Mouse (Mus musculus) Patski (cell line): ENCODE measurements around the gene Nelfb. TPM values are rescaled to one million over a fixed set of nuclear protein-coding genes. Genes with fewer than 3 reads are reported as not detected.
"Not testable (repeated sequence)": the region's sequence is repeated elsewhere in the genome, so short reads cannot be mapped to it uniquely, and the experiment has no call there.

ENCODE experiments used
- ATAC-seq: fragments of 100-300 bp; one replicate; pipeline ENCODE4 v1.8.0; 2021
- CTCF ChIA-PET: fragments of 350-600 bp; sonication (Branson Sonifier 250); formaldehyde crosslinking; loops from one replicate; lab custom pipeline; 2022; ENCODE audit warnings: inconsistent platforms; lab: Charles Lee
- POLR2A ChIA-PET: fragments of 350-600 bp; sonication (Branson Sonifier 250); formaldehyde crosslinking; loops from one replicate; lab custom pipeline; 2022; ENCODE audit warnings: antibody characterized with exemption, inconsistent platforms; lab: Charles Lee
- DNase-seq: peaks from one replicate; pipeline ENCODE4 v3.0.0-alpha.2; 2011; ENCODE audit warnings: low read depth, low spot score
- H3K27me3 ChIP-seq: fragments of 371-371 bp; one replicate; pipeline ENCODE4 v1.5.1; 2021
- CTCF ChIP-seq: fragments of 100-300 bp; IDR thresholded peaks from one replicate; pipeline ENCODE4 v1.5.1; 2021
- in situ Hi-C: fragments of 300-500 bp; cut with MboI; formaldehyde crosslinking; loops from 3 replicates; pipeline ENCODE4 v1.11.1; 2018; ENCODE audit warnings: low pct_unique_long_range_greater_than_20kb, mixed read lengths
- polyA plus RNA-seq: library from polyadenylated mRNA; unstranded; gene quantifications from one replicate; pipeline ENCODE4 v1.2.3, GENCODE M21; 2021

Nelfb gene
- 75.7 TPM for polyA plus RNA-seq

DNA sequence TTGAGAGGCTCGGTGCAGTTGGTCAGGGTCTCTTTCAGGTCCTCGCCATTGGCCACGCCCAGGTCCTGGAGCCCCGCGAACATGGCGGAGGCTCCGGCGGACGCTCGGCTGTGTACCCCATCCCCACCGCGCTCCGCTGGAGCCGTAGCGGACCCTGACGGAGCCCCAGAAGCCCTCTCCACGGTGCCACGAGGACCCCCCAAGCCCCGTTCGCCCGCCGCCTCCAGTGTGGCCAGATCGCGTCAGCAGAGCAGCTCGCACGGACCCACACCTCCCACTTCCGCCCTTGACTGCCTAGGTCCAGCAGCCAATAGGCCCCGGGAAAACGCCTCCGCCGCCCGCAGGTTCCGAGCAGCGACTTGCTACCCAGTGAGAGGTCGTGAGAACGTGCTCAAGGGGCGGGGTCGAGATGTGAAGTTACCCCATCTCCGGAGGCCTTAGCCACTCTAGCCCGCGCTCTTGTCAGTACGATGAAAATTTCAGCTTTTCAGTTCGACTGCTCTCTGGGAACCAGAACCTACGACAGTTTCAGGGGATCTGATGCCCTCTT lies at the start of gene Nelfb:
Gene Nelfb, minus strand, starts transcription at position 369 of the 550 bp plus-strand sequence.
- no peaks in the 10 kb centered on the region for H3K27me3 ChIP-seq
- POLR2A ChIA-PET = interaction anchor here (1.0 to 1.2 kb wide), 2 partner anchors 10 to 13 kb away, joined by 5 read pairs; partner anchors contain the start of gene Tubb4b
- peak; percentile 71 for ATAC-seq
- in situ Hi-C loops = no loop called here
- TF ChIP-seq CTCF = no peak
- CTCF ChIA-PET = interaction anchor here (1.3 to 2.6 kb wide), 3 partner anchors 10 to 18 kb away, joined by 4 to 14 read pairs (median 5); no protein-coding TSS in a partner anchor
- DNase-seq = no peak

DNA sequence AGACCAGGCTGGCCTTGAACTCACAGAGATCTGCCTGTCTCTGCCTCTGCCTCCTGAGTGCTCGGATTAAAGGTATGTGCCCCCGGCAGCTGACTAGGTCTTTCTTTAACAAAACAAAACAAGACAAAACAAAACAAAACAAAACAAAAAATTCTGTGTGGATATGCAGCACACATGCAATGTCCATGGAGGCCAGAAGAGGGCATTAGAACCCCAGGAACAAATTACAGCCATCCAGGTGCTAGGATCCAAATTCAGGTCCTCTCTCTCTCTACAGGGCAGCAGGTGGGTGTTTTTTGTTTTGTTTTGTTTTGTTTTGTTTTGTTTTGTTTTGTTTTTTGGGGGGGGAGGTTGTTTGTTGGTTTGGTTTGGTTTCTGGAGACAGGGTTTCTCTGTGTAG lies 47.6 kb upstream of the Nelfb start:
- POLR2A ChIA-PET = no interaction called here
- TF ChIP-seq CTCF = no peak
- DNase-seq (no peak), ATAC-seq (no peak)
- in situ Hi-C loops = no loop called here
- no peaks in the 10 kb centered on the region for H3K27me3 ChIP-seq
- CTCF ChIA-PET = interaction anchor here (0.9 to 1.5 kb wide), 4 partner anchors 13 to 31 kb away, joined by 3 to 6 read pairs (median 4); partner anchors contain the start of genes Anapc2 and Ssna1

DNA sequence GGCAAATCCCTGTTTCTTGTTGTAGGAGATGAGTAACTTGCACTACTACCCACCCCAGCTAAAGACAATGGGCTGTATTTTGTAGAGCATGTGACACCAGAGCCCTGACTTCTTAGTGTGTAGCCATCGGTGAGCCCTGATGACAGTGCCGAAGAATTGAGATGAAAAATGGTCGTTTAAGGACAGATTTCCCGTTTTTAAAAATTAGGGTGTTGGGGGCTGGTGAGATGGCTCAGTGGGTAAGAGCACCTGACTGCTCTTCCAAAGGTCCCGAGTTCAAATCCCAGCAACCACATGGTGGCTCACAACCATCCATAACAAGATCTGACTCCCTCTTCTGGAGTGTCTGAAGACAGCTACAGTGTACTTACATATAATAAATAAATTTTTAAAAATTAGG lies 46.0 kb upstream of the Nelfb start:
- DNase-seq, in situ Hi-C loops, ATAC-seq, H3K27me3 ChIP-seq: not testable (repeated sequence)
- CTCF ChIA-PET = interaction anchor here (7.1 kb wide), 1 partner anchor 29 kb away, joined by 34 read pairs; no protein-coding TSS in a partner anchor
- POLR2A ChIA-PET = interaction anchor here (1.2 to 4.5 kb wide), 3 partner anchors 10 to 31 kb away, joined by 3 to 20 read pairs (median 8); partner anchors contain the start of genes Anapc2 and Ssna1

DNA sequence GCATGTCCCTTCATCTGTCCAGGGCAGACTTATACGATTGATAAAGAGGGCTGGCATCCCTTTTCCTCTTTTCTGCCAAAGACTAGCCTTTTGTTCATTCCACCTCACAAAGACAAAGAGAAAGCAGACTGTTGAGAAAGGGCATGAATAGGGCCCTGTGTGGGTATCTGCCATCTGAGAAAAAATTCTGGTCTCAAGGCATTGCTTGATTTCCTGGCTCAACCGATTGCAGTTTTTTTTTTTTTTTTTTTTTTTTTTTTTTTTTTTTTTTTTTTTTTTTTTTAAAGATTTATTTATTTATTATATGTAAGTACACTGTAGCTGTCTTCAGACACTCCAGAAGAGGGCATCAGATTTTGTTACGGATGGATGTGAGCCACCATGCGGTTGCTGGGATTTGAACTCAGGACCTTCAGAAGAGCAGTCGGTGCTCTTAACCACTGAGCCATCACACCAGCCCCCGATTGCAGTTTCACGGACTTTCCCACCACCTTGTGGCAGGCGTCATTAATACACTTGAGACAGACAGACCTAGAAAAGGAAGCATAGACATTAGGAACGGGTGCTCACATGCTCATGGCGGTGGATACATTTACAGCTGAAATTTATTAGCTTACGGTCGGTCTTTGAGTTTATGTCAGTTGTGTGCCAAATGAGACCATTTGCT lies 45.3 kb upstream of the Nelfb start:
- ATAC-seq, DNase-seq, H3K27me3 ChIP-seq, in situ Hi-C loops: not testable (repeated sequence)
- ChIA-PET POLR2A (interaction anchor here (1.2 to 4.5 kb wide), 5 partner anchors 8 to 156 kb away, joined by 3 to 20 read pairs (median 8); partner anchors contain the start of genes Anapc2 and Ssna1), CTCF (interaction anchor here (1.0 to 7.1 kb wide), 4 partner anchors 11 to 28 kb away, joined by 3 to 34 read pairs (median 4); partner anchors contain the start of genes Anapc2 and Ssna1)

DNA sequence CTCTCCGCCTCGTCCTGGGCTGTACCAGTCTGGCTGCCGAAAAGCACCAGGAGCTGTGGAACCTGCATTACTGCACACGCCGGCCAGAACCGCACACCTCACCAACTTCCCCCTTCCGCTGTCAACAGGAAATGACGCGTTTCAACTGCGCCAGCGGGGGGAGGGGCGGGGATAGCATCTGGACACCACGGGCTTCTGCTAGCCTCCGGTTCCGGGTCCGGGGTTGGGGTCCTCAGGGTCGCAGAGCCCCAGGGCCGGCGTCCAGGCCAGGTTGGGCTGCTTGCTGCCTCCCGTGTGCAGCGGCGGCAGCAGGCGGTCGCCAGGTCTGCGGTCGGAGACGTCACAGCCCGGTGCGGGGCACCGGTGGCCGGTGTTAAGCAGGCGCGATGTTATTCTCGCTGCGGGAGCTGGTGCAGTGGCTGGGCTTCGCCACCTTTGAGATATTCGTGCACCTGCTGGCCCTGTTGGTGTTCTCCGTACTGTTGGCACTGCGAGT lies 44.0 kb upstream of the Nelfb start, which contains the start of gene Tmem203:
Gene Tmem203, plus strand, starts transcription at position 156 of the 496 bp plus-strand sequence.
- no peak for TF ChIP-seq CTCF
- in situ Hi-C loops = no loop called here
- ATAC-seq = peak; percentile 72
- no peaks in the 10 kb centered on the region for H3K27me3 ChIP-seq
- ChIA-PET POLR2A (interaction anchor here (1.9 to 4.5 kb wide), 3 partner anchors 10 to 15 kb away, joined by 8 to 20 read pairs (median 8); partner anchors contain the start of genes Anapc2 and Ssna1), CTCF (interaction anchor here (1.0 to 7.1 kb wide), 4 partner anchors 12 to 27 kb away, joined by 3 to 34 read pairs (median 4); partner anchors contain the start of genes Anapc2 and Ssna1)
- no peak for DNase-seq

DNA sequence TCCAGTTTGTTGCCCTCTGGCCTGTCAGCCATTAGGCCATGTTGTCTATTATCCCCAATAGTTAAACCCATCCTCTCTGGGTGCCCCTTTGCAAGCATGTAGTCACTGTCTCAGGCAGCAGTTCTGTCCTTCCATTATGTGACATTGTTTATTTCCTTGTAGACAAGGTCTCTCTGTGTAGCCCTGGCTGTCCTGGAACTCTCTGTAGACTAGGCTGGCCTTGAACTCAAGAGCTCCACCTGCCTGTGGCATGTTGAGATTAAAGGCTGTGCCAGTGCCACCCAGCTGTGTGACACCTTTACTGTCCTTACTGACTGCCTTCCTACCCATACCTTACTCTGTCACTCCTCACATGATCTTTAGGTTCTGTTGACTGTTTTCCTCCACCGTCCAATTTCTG lies 41.0 kb upstream of the Nelfb start:
- DNase-seq (no peak), ATAC-seq (no peak)
- in situ Hi-C loops = no loop called here
- ChIA-PET CTCF (interaction anchor here (7.1 kb wide), 1 partner anchor 24 kb away, joined by 34 read pairs; no protein-coding TSS in a partner anchor), POLR2A (interaction anchor here (1.6 kb wide), 1 partner anchor 16 kb away, joined by 3 read pairs; the partner anchor contains the start of gene Rnf224)
- H3K27me3 ChIP-seq = no peaks in the 10 kb centered on the region
- no peak for TF ChIP-seq CTCF

DNA sequence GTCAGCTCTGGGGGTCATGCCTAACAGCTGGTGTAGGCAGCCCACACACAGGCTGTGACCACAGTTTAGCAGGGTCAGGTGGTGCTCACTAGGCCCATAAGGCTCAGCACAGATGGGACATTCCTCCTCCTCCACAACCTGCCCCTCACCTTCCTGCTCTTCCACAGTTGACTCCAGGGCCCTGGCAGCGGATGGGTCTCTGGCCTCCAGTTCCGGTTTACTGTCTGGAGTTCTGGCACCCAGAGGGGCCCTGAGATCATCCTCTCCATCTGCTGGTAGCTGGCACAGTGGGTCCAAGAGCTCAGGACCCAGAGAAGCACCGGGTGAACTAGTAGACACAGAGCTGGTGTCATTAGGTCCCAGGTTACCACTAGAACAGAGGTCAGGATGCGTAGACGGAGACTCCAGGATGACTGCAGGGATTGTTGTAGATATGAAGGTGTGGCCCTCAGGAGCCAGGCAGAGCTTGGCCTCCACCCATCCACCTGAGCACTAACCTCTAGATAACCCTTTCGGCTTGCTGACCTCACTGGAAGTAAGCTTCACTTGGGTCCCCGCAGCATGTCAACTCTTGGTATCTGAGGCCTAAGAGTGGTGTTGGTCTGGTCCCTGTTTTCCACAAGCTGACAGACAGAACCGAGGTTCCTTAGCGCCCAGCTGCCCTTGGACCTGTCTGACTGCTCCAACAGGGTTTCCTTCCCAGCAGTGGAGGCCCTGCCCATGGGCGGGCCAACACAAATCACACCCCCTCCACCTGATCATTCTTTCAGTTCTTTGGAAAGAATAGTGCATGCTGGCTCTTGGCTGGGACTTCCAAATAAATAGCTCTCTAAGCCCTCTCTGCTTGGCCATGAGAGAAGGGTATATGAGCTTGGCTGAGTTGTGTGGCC lies 35.1 kb upstream of the Nelfb start, which contains the start of gene AL732309.1:
Gene AL732309.1, minus strand, starts transcription at position 681 of the 890 bp plus-strand sequence.
- no peak for TF ChIP-seq CTCF
- no peak for DNase-seq
- H3K27me3 ChIP-seq = peaks cover 7% of the 10 kb centered on the region
- ATAC-seq = no peak
- ChIA-PET POLR2A (interaction anchor here (0.6 kb wide), 1 partner anchor 14 kb away, joined by 3 read pairs; no protein-coding TSS in a partner anchor), CTCF (interaction anchor here (1.1 to 5.8 kb wide), 3 partner anchors 12 to 33 kb away, joined by 4 to 29 read pairs (median 4); no protein-coding TSS in a partner anchor)
- in situ Hi-C loops = no loop called here

DNA sequence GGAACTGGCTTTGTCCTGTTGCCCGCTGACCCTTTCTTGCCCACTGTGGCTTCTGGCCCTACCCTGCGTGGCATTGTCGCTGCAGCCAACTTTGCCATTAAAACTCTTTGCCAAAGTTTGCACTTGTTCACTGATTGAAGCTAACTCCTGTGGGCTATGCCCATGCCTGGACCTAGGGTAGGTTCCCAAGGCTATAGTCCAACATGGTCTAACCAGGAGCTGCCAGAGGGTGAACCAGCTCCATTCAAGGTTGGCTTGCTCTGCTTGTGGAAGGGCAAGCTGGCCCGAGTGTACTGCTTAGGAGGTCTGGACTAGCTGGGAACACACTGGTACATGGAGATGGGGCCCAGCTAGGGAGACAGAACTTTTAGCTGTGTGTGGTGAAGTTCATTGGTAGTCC lies 32.9 kb upstream of the Nelfb start:
- in situ Hi-C loops = no loop called here
- CTCF ChIA-PET = interaction anchor here (1.0 to 5.8 kb wide), 2 partner anchors 15 to 23 kb away, joined by 3 to 29 read pairs; no protein-coding TSS in a partner anchor
- peaks cover 11% of the 10 kb centered on the region for H3K27me3 ChIP-seq
- ATAC-seq (no peak), DNase-seq (no peak)
- POLR2A ChIA-PET = no interaction called here
- TF ChIP-seq CTCF = no peak

DNA sequence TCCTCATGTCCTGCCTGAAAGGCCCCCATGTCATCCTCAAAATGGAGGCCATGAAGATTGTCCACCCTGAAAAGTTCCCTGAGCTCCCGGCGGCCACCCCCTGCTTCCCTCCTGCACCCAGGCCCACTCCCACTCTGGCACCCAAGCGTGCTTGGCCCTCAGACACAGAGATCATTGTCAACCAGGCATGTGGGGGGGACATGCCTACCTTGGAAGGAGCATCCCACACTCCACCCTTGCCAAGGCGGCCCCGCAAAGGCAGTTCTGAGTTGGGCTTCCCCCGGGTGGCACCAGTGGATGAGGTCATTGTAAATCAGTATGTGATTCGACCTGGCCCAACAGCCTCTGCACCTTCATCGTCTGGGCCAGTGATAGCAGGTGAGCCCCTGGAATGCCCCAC lies 32.1 kb upstream of the Nelfb start:
- DNase-seq (no peak), ATAC-seq (no peak)
- ChIA-PET CTCF (interaction anchor here (5.8 kb wide), 1 partner anchor 14 kb away, joined by 29 read pairs; no protein-coding TSS in a partner anchor), POLR2A (no interaction called here)
- H3K27me3 ChIP-seq = peaks cover 11% of the 10 kb centered on the region
- TF ChIP-seq CTCF = no peak
- in situ Hi-C loops = no loop called here
